Mouse (Mus musculus): ENCODE measurements around the gene Calhm2.

The Calhm2 gene

DNA sequence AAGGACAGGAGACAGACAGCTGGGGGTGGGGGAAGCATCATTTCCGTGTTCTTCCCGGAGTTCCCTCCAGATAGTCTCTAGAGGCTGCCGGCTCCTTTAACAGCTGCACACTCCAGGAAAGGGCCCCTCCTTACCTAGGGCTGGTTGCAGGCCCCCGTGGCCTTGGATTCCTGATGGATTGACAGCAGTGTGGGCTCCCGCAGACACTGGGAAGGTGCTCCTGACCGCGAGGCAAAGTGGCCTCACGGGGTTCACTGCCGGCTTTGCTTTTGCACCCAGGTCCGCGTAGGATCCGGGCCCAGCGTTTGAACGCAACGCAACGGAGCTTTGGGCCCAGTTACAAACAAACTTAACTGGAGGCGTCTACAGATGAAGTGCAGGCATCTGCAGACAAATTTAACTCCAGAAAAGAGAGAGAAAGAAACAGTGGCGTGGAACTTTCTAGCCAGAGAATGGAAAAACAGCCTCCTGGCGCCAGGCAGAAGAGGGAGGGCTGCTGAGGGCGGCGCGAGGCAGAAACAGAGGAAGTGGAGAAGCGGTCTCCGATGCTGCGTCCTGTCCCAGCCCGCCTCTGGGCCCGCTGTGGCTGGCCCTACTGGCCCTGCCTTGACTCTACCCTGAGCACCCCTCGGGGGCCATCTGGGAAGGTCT is at the start of gene Calhm2:
TSS of gene Calhm2 (minus strand) at position 524 of the 651 bp plus-strand sequence.
- ATAC-seq (ENCODE audit: insufficient number of reproducible peaks, low FRiP score, low TSS enrichment), result no peak

DNA sequence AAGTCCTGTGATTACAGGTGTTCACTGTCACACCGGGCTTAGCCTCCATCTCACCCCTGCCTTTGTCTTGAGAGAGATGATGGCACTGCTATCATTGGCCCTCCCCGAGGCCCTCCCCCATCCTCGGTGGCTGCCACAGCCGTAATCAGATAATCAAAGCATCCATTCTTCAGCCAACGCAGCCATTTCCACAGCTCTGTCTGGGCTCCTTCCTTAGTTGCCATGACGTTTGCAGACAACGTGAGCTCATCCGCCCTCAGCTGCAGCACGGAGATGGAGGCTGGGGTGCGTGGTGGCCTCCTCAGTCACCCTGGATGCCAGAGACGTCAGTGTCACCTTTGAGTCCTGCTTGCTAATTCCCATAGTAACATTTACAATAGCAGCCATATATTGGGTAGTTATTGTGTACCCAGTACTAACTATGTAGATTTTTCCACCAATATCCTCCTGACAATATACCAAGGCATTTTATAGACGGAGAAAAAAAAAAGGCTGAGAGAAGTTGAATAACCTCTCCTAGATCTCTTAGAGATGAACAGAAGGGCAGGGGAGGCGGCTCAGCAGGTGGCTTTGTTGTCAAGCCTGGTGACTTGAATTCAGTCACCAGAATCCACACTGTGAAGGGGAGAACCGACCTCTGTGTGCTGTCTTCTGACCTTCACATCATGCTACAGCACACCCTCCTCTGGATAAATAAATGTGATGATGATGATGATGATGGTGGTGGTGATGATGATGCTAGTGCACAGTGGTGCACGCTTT is 48.6 kb upstream of the Calhm2 start:
- no peak for ATAC-seq (ENCODE audit: insufficient number of reproducible peaks, low FRiP score, low TSS enrichment)

DNA sequence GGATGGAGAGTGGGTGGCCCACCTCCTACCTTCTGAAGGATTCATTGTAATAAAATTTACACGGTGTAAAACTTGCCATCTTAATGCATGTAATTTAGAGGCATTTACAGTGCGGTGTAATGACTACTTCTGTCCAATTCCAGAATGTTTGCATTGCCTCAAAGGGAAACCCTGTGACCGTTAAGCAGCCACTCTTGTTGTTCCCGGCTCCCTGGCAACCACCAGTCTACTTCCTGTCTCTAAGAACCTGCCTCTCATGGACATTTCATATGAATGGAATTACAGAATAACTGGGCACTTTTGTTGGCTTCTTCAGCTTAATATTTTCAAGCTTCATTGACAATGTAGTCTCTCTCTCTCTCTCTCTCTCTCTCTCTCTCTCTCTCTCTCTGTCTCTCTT is 46.6 kb upstream of the Calhm2 start:
- ATAC-seq (ENCODE audit: insufficient number of reproducible peaks, low FRiP score, low TSS enrichment), result no peak

DNA sequence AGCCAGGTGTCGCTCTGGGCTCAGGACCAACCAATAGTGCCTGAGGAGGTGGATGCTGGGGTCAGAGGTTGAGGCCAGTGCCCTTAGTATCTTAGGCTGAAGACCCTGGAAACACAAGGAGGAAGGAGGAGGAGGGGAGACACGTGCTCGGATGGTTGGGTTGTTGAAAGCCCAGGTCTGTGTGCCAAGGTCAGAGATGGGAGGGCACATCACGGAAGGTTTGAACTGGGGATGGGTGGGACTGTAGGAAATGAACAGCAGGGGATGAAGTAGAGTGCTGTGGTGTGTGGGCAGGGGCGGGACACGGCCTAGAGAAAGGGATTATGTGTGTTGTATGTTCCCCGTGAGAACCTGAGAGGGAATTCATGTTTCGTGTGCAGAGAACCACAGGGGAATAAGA is 46.1 kb upstream of the Calhm2 start:
- no peak for ATAC-seq (ENCODE audit: insufficient number of reproducible peaks, low FRiP score, low TSS enrichment)

DNA sequence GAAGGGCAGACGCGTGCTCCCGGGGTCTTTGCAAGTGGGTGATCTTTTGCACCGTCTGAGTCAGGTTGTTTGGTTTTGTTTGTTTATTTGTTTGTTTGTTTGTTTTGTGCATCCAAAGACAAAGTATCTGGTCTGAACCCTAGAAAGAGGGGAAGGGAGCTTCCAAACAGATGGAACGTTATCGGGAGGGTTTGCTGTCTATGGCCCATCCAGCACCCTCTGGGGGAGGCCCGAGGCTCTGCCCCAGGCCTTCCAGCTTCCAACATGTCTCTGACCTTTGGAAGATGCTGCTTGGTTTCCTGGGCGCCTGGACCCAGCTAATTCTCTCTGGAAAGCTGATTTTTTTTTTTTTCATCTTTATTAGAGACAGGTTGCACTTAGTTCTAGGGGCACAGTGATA is 41.9 kb upstream of the Calhm2 start:
- ATAC-seq (ENCODE audit: insufficient number of reproducible peaks, low FRiP score, low TSS enrichment), result no peak

DNA sequence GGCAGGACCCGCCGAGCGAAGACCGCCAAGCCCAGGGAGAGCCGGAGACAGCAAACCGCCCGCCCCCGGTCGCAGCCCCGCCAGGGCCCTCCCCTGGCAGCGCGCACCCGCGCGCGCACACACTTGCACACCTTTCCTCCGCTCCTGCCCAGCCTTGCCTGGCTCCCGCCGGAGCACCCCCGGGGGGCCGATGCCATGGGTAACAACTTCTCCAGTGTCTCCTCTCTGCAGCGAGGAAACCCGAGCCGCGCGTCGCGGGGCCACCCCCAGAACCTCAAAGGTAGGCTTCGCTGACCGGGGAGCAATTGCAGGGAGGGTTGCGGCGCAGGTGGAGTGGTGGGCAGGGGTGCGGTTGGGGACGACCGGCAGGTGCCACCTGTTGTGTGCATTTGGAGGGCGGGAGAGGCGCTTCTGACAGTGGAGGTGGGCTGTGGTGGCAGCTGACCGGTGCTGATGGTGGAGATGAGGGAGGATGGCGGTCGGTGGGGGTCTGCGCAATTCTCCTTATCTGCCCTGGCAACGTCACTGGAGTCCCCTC is 41.2 kb upstream of the Calhm2 start:
- peak; percentile 32; the same call in 1 of the 2 replicates for ATAC-seq (ENCODE audit: insufficient number of reproducible peaks, low FRiP score, low TSS enrichment)

DNA sequence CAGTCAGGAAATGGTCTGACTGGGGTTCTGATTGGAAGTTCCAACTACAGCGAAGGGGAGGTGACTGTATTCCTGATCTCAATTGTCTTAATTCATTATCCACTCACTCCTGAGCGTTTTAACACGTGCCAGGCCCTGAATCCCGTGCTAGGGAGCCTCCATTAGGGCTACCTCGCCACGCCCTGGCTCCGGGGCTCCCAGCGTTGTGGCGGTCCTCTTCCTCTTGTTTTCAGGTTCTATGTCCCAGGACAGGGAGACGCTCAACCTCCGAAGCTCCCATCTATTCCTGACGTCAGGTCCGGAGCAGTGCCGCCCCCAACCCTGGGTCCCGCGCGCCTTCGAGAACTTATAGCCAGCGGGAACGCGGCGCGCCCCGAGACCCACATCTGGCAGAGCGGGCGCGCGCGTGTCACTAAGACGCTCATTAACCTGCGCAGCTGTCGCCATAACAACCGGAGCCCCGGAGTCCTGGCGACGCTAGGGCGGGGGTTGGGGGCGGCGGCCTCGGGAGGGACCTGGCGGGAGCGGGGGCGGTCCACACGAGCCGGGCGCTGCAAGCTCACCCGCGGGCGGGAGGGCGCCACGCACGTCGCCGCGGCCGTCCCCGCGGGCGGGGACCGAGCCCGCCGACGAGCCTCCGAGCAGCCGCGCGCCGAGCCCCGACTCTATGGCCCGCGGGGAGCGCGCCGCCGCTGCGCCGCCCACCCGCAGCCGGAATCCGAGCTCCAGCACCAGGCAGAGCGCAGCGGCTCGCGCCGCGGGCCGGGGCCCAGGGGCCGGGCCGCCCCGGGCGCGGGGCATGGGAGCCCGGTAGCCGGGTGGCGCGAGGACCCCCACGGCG is 40.6 kb upstream of the Calhm2 start, which contains the start of gene Neurl1a:
TSS of gene Neurl1a (plus strand) at position 390 of the 841 bp plus-strand sequence.
- ATAC-seq (ENCODE audit: insufficient number of reproducible peaks, low FRiP score, low TSS enrichment), result peak; percentile 43

DNA sequence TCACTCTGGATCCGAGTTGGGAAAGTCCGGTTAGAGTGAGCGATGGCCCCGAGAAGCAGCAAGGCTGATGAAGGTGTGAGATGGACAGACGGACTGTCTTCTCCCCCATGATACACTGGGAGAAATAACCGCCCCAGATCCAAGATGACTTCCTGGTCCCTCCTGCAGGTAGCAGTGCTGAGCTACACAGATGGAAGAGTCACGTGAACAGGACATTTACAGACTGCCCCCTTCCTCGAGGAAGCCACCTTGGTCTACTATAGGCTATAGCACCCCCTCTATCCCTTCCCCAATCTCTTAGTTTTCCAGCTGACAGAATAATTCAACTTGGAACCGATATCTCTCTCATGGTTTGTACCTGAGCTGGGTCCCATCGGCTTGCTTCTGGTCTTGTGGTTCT is 39.9 kb upstream of the Calhm2 start:
- ATAC-seq (ENCODE audit: insufficient number of reproducible peaks, low FRiP score, low TSS enrichment), result 0 out of 2 replicates have a peak, but pooled peaks have one; percentile 19

DNA sequence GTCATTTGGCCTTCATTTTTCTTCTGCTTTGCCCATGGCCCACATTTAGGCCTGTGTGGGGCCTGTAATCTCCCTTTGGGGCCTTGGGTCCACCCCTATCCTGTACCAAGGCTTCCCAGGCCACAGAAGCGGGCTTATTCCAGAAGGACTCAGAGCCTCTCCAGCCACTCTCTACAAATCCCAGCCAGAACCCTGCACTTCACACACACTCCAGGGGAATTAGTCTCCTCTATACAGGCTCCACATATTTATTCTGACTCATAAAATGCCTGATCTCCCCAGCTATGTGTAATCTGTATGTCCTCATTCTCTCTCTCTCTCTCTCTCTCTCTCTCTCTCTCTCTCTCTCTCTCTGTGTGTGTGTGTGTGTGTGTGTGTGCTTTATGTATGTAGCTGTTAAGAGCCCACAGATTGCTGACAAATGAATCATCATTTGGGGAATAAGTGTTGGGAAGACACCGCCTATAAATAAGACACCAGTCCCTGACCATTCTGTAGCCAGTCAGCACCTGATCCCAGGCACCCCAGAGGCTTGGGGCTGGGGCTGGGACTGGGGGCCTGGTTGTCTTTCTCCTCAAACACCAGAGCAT is 38.9 kb upstream of the Calhm2 start:
- no peak for ATAC-seq (ENCODE audit: insufficient number of reproducible peaks, low FRiP score, low TSS enrichment)

DNA sequence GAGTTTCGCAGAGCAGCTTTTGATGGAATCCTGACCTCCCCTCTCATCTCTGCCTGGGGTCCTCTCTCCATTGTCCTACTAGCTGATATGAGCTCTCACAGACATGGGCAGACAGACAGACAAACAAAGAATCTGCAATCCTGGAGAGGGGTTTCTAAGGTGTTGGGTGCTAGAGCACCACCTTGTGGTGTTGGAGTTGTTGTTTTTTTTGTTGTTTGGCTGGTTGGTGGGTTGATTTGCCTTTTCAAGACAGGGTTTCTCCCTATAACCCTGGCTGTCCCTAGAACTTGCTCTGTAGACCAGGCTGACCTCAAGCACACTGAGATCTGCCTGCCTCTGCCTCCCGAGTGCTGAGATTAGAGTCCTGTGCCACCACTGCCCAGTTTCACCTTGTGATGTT is 37.4 kb upstream of the Calhm2 start:
- no peak for ATAC-seq (ENCODE audit: insufficient number of reproducible peaks, low FRiP score, low TSS enrichment)

DNA sequence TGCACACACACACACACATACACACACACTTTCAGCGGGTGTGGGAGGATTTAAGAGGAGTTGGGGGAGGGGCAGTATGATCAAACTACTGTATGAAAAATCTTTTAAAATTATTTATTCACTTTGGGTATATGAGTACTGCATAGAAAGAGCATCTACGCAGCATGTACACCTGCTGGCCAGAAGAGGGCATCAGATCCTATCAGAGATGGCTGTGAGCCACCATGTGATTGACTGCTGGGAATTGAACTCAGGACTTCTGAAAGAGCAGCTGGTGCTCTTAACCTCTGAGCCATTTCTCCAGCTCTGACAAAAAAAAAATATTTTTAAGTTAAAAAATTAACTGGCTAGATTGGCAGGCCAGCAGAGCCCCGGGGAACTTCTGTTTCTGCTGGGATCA is 36.4 kb upstream of the Calhm2 start:
- ATAC-seq (ENCODE audit: insufficient number of reproducible peaks, low FRiP score, low TSS enrichment), result no peak

DNA sequence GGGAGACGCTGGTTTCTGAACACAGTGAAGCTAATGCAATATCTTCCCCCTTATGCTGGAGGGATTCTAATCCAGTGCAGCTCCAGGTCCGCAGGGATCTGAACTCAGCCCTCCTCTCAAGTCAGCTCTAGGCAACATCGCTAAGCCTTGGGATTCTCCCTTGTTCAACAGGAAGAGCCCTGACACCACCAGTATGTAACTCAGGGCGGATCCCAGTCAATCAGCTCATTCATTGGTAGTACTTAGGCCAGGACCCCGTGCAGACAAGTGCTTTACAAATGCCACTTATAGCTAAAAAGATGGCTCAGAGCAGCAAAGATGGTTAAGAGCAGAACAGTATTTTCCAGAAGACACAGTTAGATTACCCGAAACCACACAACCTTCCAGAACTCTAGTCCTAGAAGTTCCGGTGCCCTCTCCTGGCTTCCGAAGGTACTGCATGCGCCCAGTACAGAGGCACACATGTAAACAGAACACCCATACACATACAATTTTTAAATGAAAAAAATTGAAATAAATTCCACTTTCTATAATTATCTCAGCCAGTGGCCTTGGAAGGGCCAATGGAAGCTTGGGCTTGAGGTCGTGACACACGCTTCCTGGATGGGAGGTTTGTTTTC is 30.8 kb upstream of the Calhm2 start:
- peak; percentile 76; the same call in 1 of the 2 replicates for ATAC-seq (ENCODE audit: insufficient number of reproducible peaks, low FRiP score, low TSS enrichment)

DNA sequence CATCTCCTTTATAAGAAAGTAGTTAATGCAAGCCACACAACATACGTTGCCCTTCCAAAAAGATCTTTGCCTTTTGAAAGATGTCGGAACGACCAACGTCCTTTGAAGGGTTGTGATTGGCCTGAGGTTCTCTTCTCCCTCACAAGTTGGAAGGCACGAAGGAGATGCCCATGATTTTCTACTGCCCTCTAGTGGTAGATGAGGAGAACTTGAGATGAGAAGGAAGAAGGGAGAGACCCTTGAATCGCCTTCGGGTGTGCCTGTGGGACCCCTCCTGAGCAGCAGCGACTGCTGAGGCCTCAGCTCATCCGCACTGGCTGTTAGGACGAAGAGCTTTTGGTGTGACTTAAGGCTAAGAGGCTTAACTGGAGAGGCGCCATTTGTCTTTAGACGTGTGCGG is 30.1 kb upstream of the Calhm2 start:
- 0 out of 2 replicates have a peak, but pooled peaks have one; percentile 15 for ATAC-seq (ENCODE audit: insufficient number of reproducible peaks, low FRiP score, low TSS enrichment)

DNA sequence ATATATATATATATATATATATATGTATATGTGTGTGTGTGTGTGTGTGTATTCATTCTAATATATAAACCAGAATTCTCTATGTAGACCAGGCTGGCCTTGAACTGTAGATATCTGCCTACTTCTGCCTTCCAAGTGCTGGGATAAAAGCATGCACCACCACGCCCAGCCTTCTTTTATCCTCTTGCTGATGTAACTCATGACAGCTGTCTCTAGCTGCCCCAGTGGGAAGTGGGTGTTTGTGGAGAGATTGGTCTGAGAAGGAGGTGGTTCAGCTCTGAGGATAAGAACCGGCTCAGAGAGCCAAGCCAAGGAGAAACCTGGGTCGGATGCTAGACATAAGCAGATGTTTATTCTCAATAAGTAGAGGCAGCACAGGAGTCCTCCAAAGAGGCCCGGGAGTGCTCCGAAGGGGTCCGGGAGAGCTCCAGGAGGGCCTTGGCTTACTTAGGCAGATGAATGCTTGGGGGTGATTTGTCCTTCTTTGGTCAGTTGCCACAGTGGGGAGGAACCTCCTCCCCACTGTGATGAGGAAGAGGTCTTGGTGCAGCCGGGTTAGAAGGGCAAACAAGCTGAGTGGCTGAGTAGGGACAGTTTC is 29.6 kb upstream of the Calhm2 start:
- no peak for ATAC-seq (ENCODE audit: insufficient number of reproducible peaks, low FRiP score, low TSS enrichment)

DNA sequence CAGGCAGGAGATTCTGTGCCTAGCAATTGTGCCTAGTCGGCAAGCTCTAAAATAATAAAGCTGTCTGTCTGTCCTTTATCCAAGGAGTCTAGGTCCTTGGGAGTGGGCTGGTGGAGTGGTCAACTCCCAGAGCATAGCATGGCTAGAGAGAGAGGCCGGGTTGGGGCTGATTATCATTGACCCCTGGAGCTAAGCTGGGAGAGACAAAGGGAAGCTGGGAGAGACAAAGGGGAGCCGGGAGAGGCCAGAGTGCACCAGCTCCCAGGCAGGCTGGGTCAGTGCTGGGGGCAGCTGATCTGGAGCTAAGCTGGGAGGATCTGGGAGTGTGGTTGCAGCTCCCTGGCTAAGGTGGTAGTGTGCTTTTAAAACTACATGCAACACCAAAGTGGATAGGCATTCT is 28.7 kb upstream of the Calhm2 start:
- no peak for ATAC-seq (ENCODE audit: insufficient number of reproducible peaks, low FRiP score, low TSS enrichment)

DNA sequence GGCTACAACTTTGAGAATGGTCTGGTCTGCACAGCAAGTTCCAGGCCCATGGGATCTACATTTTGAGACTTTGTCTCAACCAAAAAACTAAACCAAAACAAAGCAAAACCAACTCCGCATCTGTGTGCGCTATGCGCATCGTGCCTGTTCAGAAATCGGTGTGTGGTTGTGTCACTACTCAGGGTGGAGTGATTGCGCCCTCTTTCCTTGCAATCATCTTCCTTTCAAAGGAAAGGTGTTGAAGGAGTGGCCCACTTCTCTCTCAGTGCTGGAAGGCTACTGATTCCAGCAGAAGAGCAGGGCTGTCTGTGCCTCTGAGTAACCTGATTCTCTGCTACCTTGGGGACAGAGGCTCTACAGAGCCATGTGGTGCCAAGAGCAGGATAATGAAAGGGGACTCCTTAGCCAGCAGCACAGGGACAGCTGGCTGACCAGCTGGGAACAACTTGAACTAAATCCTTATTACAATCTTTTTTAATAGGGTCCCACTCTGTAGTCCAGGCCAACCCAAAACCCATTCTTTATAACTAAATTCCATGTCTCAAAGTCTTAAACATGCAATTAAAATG is 25.2 kb upstream of the Calhm2 start:
- no peak for ATAC-seq (ENCODE audit: insufficient number of reproducible peaks, low FRiP score, low TSS enrichment)

DNA sequence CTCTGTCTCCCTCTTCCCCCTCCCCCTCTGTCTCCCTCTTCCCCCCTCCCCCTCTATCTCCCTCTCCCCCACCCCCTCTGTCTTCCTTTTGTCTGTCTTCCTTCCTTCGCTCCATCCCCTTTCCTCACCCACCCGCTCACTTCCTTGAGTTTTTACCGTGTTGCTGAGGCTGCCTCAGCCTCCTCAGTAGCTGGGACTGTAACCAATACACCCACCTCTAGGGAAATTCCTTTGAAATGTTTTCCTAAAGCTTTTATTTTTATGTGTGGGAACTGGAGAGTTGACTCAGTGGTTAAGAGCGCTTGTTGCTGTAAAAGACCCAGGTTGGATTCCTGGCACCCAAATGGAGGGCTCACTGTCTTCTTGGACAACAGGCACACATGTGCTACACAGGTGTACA is 23.6 kb upstream of the Calhm2 start:
- no peak for ATAC-seq (ENCODE audit: insufficient number of reproducible peaks, low FRiP score, low TSS enrichment)

DNA sequence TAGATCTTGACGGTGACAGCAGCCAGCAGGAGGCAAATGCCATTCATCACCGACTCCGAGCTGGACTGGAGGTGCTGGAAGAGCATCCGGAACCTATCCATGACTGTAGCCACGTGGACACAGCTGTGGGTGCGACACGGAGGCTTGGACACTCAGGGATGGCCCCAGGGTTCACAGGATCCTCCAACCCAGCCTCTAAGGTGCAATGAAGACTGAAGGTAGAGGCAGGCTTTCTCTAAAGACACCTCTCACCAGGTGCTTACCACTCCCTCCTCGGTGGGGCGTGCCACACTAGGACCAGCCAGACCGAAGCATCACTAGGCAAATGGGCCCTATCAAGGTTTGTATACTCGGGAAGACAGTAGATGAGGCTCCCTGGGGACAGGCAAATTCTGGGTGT is 19.6 kb upstream of the Calhm2 start, which contains the start of gene Calhm3:
TSS of gene Calhm3 (minus strand) at position 101 of the 400 bp plus-strand sequence.
- ATAC-seq (ENCODE audit: insufficient number of reproducible peaks, low FRiP score, low TSS enrichment), result no peak

DNA sequence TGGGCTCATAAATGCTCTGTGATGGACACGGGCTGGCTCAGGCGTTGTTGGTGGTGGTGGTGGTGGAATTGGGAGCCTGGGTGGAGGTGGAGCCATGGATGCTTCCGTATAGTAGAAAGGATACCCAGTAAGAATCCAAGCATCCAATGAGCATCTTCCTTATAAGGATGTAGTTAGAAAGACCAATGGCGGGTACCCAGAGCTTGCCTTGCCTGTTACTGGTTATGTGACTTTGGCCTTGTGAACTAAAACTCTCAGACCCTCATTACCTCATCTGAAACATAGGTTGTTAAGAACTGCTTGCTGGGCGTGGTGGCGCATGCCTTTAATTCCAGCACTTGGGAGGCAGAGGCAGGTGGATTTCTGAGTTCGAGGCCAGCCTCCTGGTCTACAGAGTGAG is 15.7 kb upstream of the Calhm2 start:
- ATAC-seq (ENCODE audit: insufficient number of reproducible peaks, low FRiP score, low TSS enrichment), result no peak
